Mouse (Mus musculus) C2C12 (cell line): ENCODE results near the gene Proca1.

Experiments
- CEBPB ChIP-seq: IDR thresholded peaks from one replicate; pipeline ENCODE4 v1.6.1; 2011; ENCODE audit warnings: low read depth, mild to moderate bottlenecking, control low read depth, moderate library complexity
- CTCF ChIP-seq: IDR thresholded peaks from one replicate; pipeline ENCODE4 v1.5.1; 2011; ENCODE audit not compliant: control insufficient read depth, insufficient read depth, insufficient read length
- USF1 ChIP-seq: IDR thresholded peaks from one replicate; pipeline ENCODE4 v1.6.1; 2011; ENCODE audit warnings: low read depth, mild to moderate bottlenecking, control low read depth, moderate library complexity

DNA sequence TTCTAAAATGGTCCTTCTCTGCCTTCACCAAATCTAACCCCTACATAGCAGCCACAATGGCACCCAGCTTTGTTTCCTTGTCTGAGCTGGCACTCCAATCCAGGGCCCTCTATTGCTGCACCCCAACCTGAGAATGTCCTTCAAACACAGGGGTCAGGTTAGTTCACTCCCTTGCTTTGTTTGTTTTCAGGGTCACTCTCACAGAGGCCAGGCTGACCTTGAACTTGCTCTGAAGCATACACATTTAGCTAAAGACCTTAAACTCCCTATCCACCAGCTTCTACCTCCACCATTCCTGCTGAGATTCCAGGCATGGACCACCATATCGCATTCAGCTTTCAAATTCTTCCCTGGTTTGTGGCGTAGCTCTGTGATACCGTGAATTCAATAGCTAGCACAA lies 18.7 kb upstream of the Proca1 start:
- TF ChIP-seq CTCF (no peak), CEBPB (no peak), USF1 (no peak)
